Mouse (Mus musculus): ENCODE data around the gene Dnajc13. TPM values are rescaled to one million over a fixed set of nuclear protein-coding genes. Genes with fewer than 3 reads are reported as not detected.

Gene Dnajc13
- polyA plus RNA-seq, 1 experiment: not detected

- 89% methylated on average over 4 of the region's 4 CpGs for WGBS
- no peak overlapping the region for H3K4me3 ChIP-seq (ENCODE audit: insufficient read depth, low read depth, low read length)
- H3K4me1 ChIP-seq (ENCODE audit: control insufficient read depth, insufficient read depth, low read length): 0 out of 2 replicates have a peak, but pooled peaks cover 4% of the 10 kb centered on the region
- H3K27ac ChIP-seq (ENCODE audit: insufficient read depth, low read depth, low read length): no peak overlapping the region
- TF ChIP-seq CTCF (IDR thresholded peaks at IDR 0.05; ENCODE audit: insufficient read depth, low read depth, low read length) (no peak), POLR2A (IDR thresholded peaks at IDR 0.05; ENCODE audit: insufficient read depth, low read depth, low read length) (no peak)
Observed at GRCm38 (mm10) chr9:104181626-104182025, 81.1 kb downstream of the Dnajc13 start.

DNA sequence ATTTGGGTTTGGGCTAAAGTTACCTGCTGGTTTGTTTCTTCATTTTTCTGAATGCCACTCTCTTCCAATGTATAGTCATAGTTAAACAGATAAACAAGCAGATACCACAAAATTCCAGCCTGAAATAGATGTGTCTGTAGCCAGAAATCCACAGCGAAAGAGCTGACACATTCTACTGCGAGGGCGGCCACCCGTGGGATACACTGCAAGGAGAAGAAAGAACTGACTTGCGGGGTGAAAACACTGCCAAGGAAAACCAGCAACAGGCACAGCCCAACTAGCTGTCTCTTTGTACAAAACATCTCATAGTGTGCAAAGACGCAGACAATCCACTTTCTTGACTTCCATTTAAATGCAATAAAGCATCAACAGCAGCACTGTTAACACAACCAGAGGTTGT is 82.7 kb downstream of the Dnajc13 start:
- H3K4me3 ChIP-seq (ENCODE audit: insufficient read depth, low read depth, low read length): no peak overlapping the region
- 0 out of 2 replicates have a peak, but pooled peaks cover 4% of the 10 kb centered on the region for H3K4me1 ChIP-seq (ENCODE audit: control insufficient read depth, insufficient read depth, low read length)
- 79% methylated on average over 6 of the region's 6 CpGs for WGBS
- TF ChIP-seq POLR2A (IDR thresholded peaks at IDR 0.05; ENCODE audit: insufficient read depth, low read depth, low read length): no peak
- TF ChIP-seq CTCF (IDR thresholded peaks at IDR 0.05; ENCODE audit: insufficient read depth, low read depth, low read length): no peak
- H3K27ac ChIP-seq (ENCODE audit: insufficient read depth, low read depth, low read length): no peak overlapping the region

DNA sequence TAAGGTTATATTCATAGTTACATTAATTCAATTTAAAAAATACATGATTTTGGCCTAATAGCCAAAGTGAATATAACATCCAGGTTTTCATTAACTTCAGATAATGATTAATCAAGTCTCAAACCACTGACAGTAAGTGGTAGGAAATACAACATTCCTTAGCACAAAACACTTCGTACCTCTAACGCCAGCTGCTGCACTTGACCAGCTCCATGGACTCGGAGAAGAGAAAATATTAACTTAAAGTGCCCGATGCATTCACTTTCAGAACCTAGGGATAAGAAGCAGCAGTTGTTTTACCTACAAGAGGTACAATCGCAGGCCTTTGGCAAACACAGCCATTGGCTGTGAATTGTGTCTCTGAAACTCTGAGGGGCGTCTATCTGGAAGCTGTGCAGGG is 90.4 kb downstream of the Dnajc13 start:
- WGBS: 97% methylated on average over 6 of the region's 6 CpGs
- no peak for TF ChIP-seq POLR2A (IDR thresholded peaks at IDR 0.05; ENCODE audit: insufficient read depth, low read depth, low read length)
- no peak for TF ChIP-seq CTCF (IDR thresholded peaks at IDR 0.05; ENCODE audit: insufficient read depth, low read depth, low read length)
- H3K4me3 ChIP-seq (ENCODE audit: insufficient read depth, low read depth, low read length): no peak overlapping the region
- H3K4me1 ChIP-seq (ENCODE audit: control insufficient read depth, insufficient read depth, low read length): no peaks in the 10 kb centered on the region
- H3K27ac ChIP-seq (ENCODE audit: insufficient read depth, low read depth, low read length): no peak overlapping the region

DNA sequence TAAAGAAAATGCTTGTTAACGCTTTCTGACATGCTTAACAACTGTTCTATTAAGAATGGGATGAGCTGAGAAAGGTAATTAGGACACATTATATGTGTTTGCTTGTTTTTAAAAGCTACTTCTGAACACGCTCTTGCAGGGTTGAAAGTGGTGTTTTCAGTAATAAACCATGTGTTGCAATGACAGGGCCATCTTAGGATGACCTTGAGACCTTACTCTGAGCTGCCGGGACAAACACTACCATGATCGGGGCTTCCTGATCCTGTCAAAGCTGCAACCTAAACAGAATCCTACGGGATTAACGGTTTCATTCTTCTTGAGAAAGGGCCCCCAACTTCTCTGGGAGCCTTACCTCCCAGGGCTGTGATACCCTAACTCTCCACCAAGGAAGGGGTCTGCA is 91.1 kb downstream of the Dnajc13 start:
- no peak overlapping the region for H3K4me3 ChIP-seq (ENCODE audit: insufficient read depth, low read depth, low read length)
- no peak for TF ChIP-seq POLR2A (IDR thresholded peaks at IDR 0.05; ENCODE audit: insufficient read depth, low read depth, low read length)
- no peak for TF ChIP-seq CTCF (IDR thresholded peaks at IDR 0.05; ENCODE audit: insufficient read depth, low read depth, low read length)
- no peak overlapping the region for H3K27ac ChIP-seq (ENCODE audit: insufficient read depth, low read depth, low read length)
- no peaks in the 10 kb centered on the region for H3K4me1 ChIP-seq (ENCODE audit: control insufficient read depth, insufficient read depth, low read length)
- 92% methylated on average over 6 of the region's 6 CpGs for WGBS

DNA sequence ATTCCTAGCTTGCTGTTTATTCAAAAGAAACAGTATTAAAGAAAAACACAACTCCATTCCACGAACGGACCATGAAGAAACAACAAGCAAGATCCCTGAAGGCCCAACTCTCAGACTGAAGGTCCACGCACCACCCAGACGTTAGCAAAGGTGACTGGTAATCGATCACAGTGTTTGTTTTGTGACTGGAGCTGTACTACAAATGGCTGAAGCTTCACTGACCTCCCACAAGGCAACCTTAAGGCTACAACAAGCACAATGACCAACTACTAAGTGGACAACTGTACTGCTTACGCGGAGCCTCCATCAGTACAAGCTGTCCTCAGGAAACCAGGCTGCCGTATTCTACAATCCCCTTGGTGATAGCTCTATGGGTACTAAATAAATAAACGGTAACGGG is 92.7 kb downstream of the Dnajc13 start:
- WGBS: 96% methylated on average over 10 of the region's 10 CpGs
- H3K4me1 ChIP-seq (ENCODE audit: control insufficient read depth, insufficient read depth, low read length): no peaks in the 10 kb centered on the region
- TF ChIP-seq POLR2A (IDR thresholded peaks at IDR 0.05; ENCODE audit: insufficient read depth, low read depth, low read length): no peak
- TF ChIP-seq CTCF (IDR thresholded peaks at IDR 0.05; ENCODE audit: insufficient read depth, low read depth, low read length): no peak
- H3K27ac ChIP-seq (ENCODE audit: insufficient read depth, low read depth, low read length): no peak overlapping the region
- no peak overlapping the region for H3K4me3 ChIP-seq (ENCODE audit: insufficient read depth, low read depth, low read length)

DNA sequence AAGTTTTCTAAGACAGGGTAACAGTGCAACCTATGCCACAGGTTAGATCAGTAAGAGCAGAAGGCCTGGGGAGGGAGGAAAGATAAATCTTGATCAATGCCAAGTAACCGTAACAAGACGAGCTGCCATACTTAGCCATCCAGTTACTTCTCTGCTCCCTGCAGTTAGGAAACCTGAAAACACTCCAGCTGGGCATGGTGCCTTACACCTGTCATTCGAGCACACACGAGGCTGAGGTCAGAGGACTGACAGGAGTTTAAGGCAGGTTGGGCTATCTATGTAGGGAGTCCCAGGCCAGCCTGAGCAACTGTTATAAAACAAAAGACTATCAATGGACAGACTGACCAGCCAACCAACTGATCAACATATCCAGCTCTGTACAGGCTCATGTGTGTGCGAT is 96.8 kb downstream of the Dnajc13 start:
- Histone ChIP-seq H3K27ac (ENCODE audit: insufficient read depth, low read depth, low read length) (no peak overlapping the region), H3K4me3 (ENCODE audit: insufficient read depth, low read depth, low read length) (no peak overlapping the region), H3K4me1 (ENCODE audit: control insufficient read depth, insufficient read depth, low read length) (no peaks in the 10 kb centered on the region; the same call in 1 of the 2 replicates)
- TF ChIP-seq POLR2A (IDR thresholded peaks at IDR 0.05; ENCODE audit: insufficient read depth, low read depth, low read length) (no peak), CTCF (IDR thresholded peaks at IDR 0.05; ENCODE audit: insufficient read depth, low read depth, low read length) (no peak)
- 92% methylated on average over 5 of the region's 5 CpGs for WGBS

- H3K27ac ChIP-seq (ENCODE audit: insufficient read depth, low read depth, low read length): no peak overlapping the region
- 83% methylated on average over 5 of the region's 5 CpGs for WGBS
- TF ChIP-seq CTCF (IDR thresholded peaks at IDR 0.05; ENCODE audit: insufficient read depth, low read depth, low read length) (no peak), POLR2A (IDR thresholded peaks at IDR 0.05; ENCODE audit: insufficient read depth, low read depth, low read length) (no peak)
- no peaks in the 10 kb centered on the region; the same call in 1 of the 2 replicates for H3K4me1 ChIP-seq (ENCODE audit: control insufficient read depth, insufficient read depth, low read length)
- no peak overlapping the region for H3K4me3 ChIP-seq (ENCODE audit: insufficient read depth, low read depth, low read length)
Observed at GRCm38 (mm10) chr9:104164194-104164593, 98.5 kb downstream of the Dnajc13 start.

DNA sequence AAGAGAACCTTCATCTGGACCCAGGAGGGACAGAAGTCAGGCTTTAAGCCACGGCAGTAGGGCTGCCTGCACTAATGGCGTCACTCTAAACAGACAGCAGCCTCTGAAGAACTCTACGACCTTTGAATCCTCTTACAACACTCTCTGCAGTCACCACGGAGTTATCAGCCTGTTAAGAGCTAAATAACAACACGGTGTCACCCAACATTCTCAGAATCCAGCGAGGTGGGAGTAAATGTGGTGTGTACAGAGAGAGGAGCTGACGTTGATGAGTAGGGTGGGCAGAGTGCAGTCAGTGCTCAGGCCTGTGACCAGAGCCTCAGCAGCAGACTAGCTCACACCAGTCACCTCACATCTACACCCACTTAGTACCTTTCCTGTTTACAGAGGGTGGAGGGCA is 101.6 kb downstream of the Dnajc13 start:
- no peak for TF ChIP-seq POLR2A (IDR thresholded peaks at IDR 0.05; ENCODE audit: insufficient read depth, low read depth, low read length)
- no peak for TF ChIP-seq CTCF (IDR thresholded peaks at IDR 0.05; ENCODE audit: insufficient read depth, low read depth, low read length)
- H3K27ac ChIP-seq (ENCODE audit: insufficient read depth, low read depth, low read length): no peak overlapping the region
- H3K4me1 ChIP-seq (ENCODE audit: control insufficient read depth, insufficient read depth, low read length): no peaks in the 10 kb centered on the region; the same call in 1 of the 2 replicates
- WGBS: 78% methylated on average over 7 of the region's 7 CpGs
- no peak overlapping the region for H3K4me3 ChIP-seq (ENCODE audit: insufficient read depth, low read depth, low read length)

- no peak overlapping the region for H3K27ac ChIP-seq (ENCODE audit: insufficient read depth, low read depth, low read length)
- no peaks in the 10 kb centered on the region for H3K4me1 ChIP-seq (ENCODE audit: control insufficient read depth, insufficient read depth, low read length)
- TF ChIP-seq POLR2A (IDR thresholded peaks at IDR 0.05; ENCODE audit: insufficient read depth, low read depth, low read length) (no peak), CTCF (IDR thresholded peaks at IDR 0.05; ENCODE audit: insufficient read depth, low read depth, low read length) (no peak)
- H3K4me3 ChIP-seq (ENCODE audit: insufficient read depth, low read depth, low read length): no peak overlapping the region
- 94% methylated on average over 7 of the region's 7 CpGs for WGBS
Observed at GRCm38 (mm10) chr9:104157291-104157690, 105.4 kb downstream of the Dnajc13 start.

GRCm38 (mm10) chr9:104156506-104156905 is 106.2 kb downstream of the Dnajc13 start:
- TF ChIP-seq POLR2A (IDR thresholded peaks at IDR 0.05; ENCODE audit: insufficient read depth, low read depth, low read length) (no peak), CTCF (IDR thresholded peaks at IDR 0.05; ENCODE audit: insufficient read depth, low read depth, low read length) (no peak)
- Histone ChIP-seq H3K27ac (ENCODE audit: insufficient read depth, low read depth, low read length) (no peak overlapping the region), H3K4me1 (ENCODE audit: control insufficient read depth, insufficient read depth, low read length) (no peaks in the 10 kb centered on the region), H3K4me3 (ENCODE audit: insufficient read depth, low read depth, low read length) (no peak overlapping the region)
- WGBS: 99% methylated on average over 8 of the region's 8 CpGs
